Mouse (Mus musculus) heart, adult 18-20 months (tissue): ENCODE measurements around the gene Scn4a. TPM values are rescaled to one million over a fixed set of nuclear protein-coding genes. Genes with fewer than 3 reads are reported as not detected.
"Not testable (repeated sequence)": the region's sequence is repeated elsewhere in the genome, so short reads cannot be mapped to it uniquely, and the experiment has no call there.

Source experiments
- DNase-seq, 2 experiments: peaks; one replicate each; pipeline ENCODE4 v3.0.0; 2021 to 2022; ENCODE audit warnings: mixed read lengths in 1 of 2
- total RNA-seq, 2 experiments: library from RNA; stranded (reverse); gene quantifications; 2 replicates each; pipeline ENCODE4 v1.2.3; 2021

Scn4a gene
- total RNA-seq, 2 experiments from 2014 or later: 22.6 to 23.8 TPM

GRCm38 (mm10) chr11:106355382-106356128 lies 2.5 kb upstream of the Scn4a start:
- DNase-seq: peak in 1 of 2 experiments; percentile 49

- no peak for DNase-seq
Measured at GRCm38 (mm10) chr11:106354181-106354580, 1.1 kb upstream of the Scn4a start.

GRCm38 (mm10) chr11:106351941-106352340 lies 1.1 kb downstream of the Scn4a start:
- no peak for DNase-seq

- no peak for DNase-seq
Measured at GRCm38 (mm10) chr11:106351253-106351652, 1.8 kb downstream of the Scn4a start.

- DNase-seq: no peak
Measured at GRCm38 (mm10) chr11:106350853-106351252, 2.2 kb downstream of the Scn4a start.

- DNase-seq: no peak
Measured at GRCm38 (mm10) chr11:106349772-106350171, 3.3 kb downstream of the Scn4a start.

GRCm38 (mm10) chr11:106344910-106345309 lies 8.2 kb downstream of the Scn4a start:
- no peak for DNase-seq

- no peak for DNase-seq
Measured at GRCm38 (mm10) chr11:106340990-106341520, 12.0 kb downstream of the Scn4a start.

- not testable (repeated sequence) for DNase-seq
Measured at GRCm38 (mm10) chr11:106339323-106339722, 13.8 kb downstream of the Scn4a start.

GRCm38 (mm10) chr11:106338870-106339269 lies 14.2 kb downstream of the Scn4a start:
- DNase-seq: no peak

- DNase-seq: no peak
Measured at GRCm38 (mm10) chr11:106338029-106338428, 15.1 kb downstream of the Scn4a start.

- no peak for DNase-seq
Measured at GRCm38 (mm10) chr11:106334066-106334465, 19.0 kb downstream of the Scn4a start.

- peak; percentile 44 to 51 for DNase-seq
Measured at GRCm38 (mm10) chr11:106332458-106332857, 20.6 kb downstream of the Scn4a start.

GRCm38 (mm10) chr11:106329682-106330081 lies 23.4 kb downstream of the Scn4a start:
- peak in 1 of 2 experiments; percentile 37 for DNase-seq

GRCm38 (mm10) chr11:106329128-106329527 lies 24.0 kb downstream of the Scn4a start:
- DNase-seq: peak; percentile 27 to 53

GRCm38 (mm10) chr11:106328521-106328920 lies 24.6 kb downstream of the Scn4a start:
- DNase-seq: no peak

GRCm38 (mm10) chr11:106326475-106326874 lies 26.6 kb downstream of the Scn4a start:
- no peak for DNase-seq

GRCm38 (mm10) chr11:106325566-106326206 lies 27.4 kb downstream of the Scn4a start:
- peak; percentile 56 to 79 for DNase-seq

- DNase-seq: peak in 1 of 2 experiments; percentile 39
Measured at GRCm38 (mm10) chr11:106324858-106325257, 28.2 kb downstream of the Scn4a start.

- peak; percentile 27 to 62 for DNase-seq
Measured at GRCm38 (mm10) chr11:106318406-106319366, 34.4 kb downstream of the Scn4a start.

- DNase-seq: no peak
Measured at GRCm38 (mm10) chr11:106317801-106318200, 35.3 kb downstream of the Scn4a start.

GRCm38 (mm10) chr11:106316416-106316815 lies 36.7 kb downstream of the Scn4a start:
- DNase-seq: no peak
